Mouse (Mus musculus) MEL-GATA-1-ER (cell line): ENCODE measurements around the gene Stat5b.

Experiments used
- DNase-seq: peaks from one replicate; pipeline ENCODE4 v3.0.0-alpha.2; 2012; ENCODE audit warnings: low read depth; ENCODE audit errors: extremely low read depth

Gene Stat5b

GRCm38 (mm10) chr11:100850038-100850777, at the start of gene Stat5b:
Gene Stat5b (minus strand): TSS chr11:100850724.
- DNase-seq = no peak

- no peak for DNase-seq
Measured at GRCm38 (mm10) chr11:100898441-100899199, 48.1 kb upstream of the Stat5b start.

GRCm38 (mm10) chr11:100897294-100898231, 47.0 kb upstream of the Stat5b start:
- no peak for DNase-seq

GRCm38 (mm10) chr11:100896078-100896477, 45.6 kb upstream of the Stat5b start:
- no peak for DNase-seq

GRCm38 (mm10) chr11:100894146-100894918, 43.8 kb upstream of the Stat5b start:
- no peak for DNase-seq

- DNase-seq = peak; percentile 84
Measured at GRCm38 (mm10) chr11:100893482-100893881, 43.0 kb upstream of the Stat5b start.

- DNase-seq = no peak
Measured at GRCm38 (mm10) chr11:100892435-100892834, 41.9 kb upstream of the Stat5b start.

GRCm38 (mm10) chr11:100891256-100892123, 41.0 kb upstream of the Stat5b start:
- peak; percentile 95 for DNase-seq

GRCm38 (mm10) chr11:100890481-100890880, 40.0 kb upstream of the Stat5b start:
- no peak for DNase-seq

GRCm38 (mm10) chr11:100888348-100888820, 37.9 kb upstream of the Stat5b start:
- no peak for DNase-seq

GRCm38 (mm10) chr11:100887764-100888163, 37.2 kb upstream of the Stat5b start:
- no peak for DNase-seq

GRCm38 (mm10) chr11:100887236-100887635, 36.7 kb upstream of the Stat5b start:
- DNase-seq = no peak

- DNase-seq = no peak
Measured at GRCm38 (mm10) chr11:100886188-100886740, 35.7 kb upstream of the Stat5b start.

GRCm38 (mm10) chr11:100885472-100885871, 34.9 kb upstream of the Stat5b start:
- no peak for DNase-seq

GRCm38 (mm10) chr11:100883640-100884039, 33.1 kb upstream of the Stat5b start:
- no peak for DNase-seq

- no peak for DNase-seq
Measured at GRCm38 (mm10) chr11:100879321-100880078, 29.0 kb upstream of the Stat5b start.

- DNase-seq = no peak
Measured at GRCm38 (mm10) chr11:100875761-100876160, 25.2 kb upstream of the Stat5b start.

GRCm38 (mm10) chr11:100870968-100871350, 20.4 kb upstream of the Stat5b start:
- DNase-seq = no peak
